19 mouse cellular contexts compared by ENCODE assay signal in genomic region chr11:97905540-97905939, GRCm38 (mm10). TPM values are rescaled to one million over a fixed set of nuclear protein-coding genes. Genes with fewer than 3 reads are reported as not detected.
"Had no signal": no experiment of that assay in that cellular context is flagged by ENCODE, and none has a peak within 500 bp of the region (broad histone marks: within the 10 kb centered on the region; RNA-seq: fewer than 3 reads in every experiment).

No protein-coding gene starts in this region.

- H3K36me3 ChIP-seq: kidney, embryonic 15.5 days; limb, embryonic 12.5 days; limb, embryonic 15.5 days; liver, embryonic 12.5 days; liver, embryonic 15.5 days; lung, embryonic 15.5 days; midbrain, embryonic 10.5 days; midbrain, embryonic 13.5 days had no signal

- H3K9ac ChIP-seq: kidney, embryonic 15.5 days; limb, embryonic 12.5 days; limb, embryonic 15.5 days; liver, embryonic 12.5 days; liver, embryonic 15.5 days; lung, embryonic 15.5 days; midbrain, embryonic 13.5 days had no signal

- H3K4me3 ChIP-seq: kidney, embryonic 15.5 days; limb, embryonic 12.5 days; limb, embryonic 15.5 days; liver, embryonic 12.5 days; liver, embryonic 15.5 days; lung, embryonic 15.5 days; megakaryocyte, embryonic 14.5 days; midbrain, embryonic 10.5 days; midbrain, embryonic 13.5 days; myocyte had no signal

- H3K4me1 ChIP-seq: kidney, embryonic 15.5 days; limb, embryonic 12.5 days; limb, embryonic 15.5 days; liver, embryonic 12.5 days; liver, embryonic 15.5 days; lung, embryonic 15.5 days; midbrain, embryonic 10.5 days; midbrain, embryonic 13.5 days had no signal

- H3K27me3 ChIP-seq: kidney, embryonic 15.5 days; limb, embryonic 15.5 days; lung, embryonic 15.5 days; midbrain, embryonic 13.5 days had no signal

- DNase-seq: kidney, postnatal 10 days; left cerebral cortex, postnatal 4 days; lung, adult 18-20 months; lung, postnatal 10 days; lung, postnatal 36 days; thymus, adult 18-20 months; thymus, postnatal 36 days had no signal

- H3K27ac ChIP-seq: kidney, embryonic 15.5 days; limb, embryonic 12.5 days; limb, embryonic 15.5 days; liver, embryonic 12.5 days; liver, embryonic 15.5 days; lung, embryonic 15.5 days; midbrain, embryonic 10.5 days; midbrain, embryonic 13.5 days had no signal

- H3K4me2 ChIP-seq: kidney, embryonic 15.5 days; limb, embryonic 12.5 days; limb, embryonic 15.5 days; liver, embryonic 12.5 days; liver, embryonic 15.5 days; lung, embryonic 15.5 days; midbrain, embryonic 13.5 days had no signal

- H3K9me3 ChIP-seq: kidney, embryonic 15.5 days; limb, embryonic 12.5 days; limb, embryonic 15.5 days; liver, embryonic 12.5 days; liver, embryonic 15.5 days; lung, embryonic 15.5 days; midbrain, embryonic 10.5 days; midbrain, embryonic 13.5 days had no signal

- ATAC-seq: liver, embryonic 12.5 days; midbrain, embryonic 13.5 days; midbrain, embryonic 16.5 days had no signal

RNA-seq across cellular contexts. Expression of gene Fbxo47, which starts 21.6 kb away (rescaled TPM):
- polyA plus RNA-seq: small intestine, adult 2 months had no signal
